Mouse (Mus musculus): ENCODE data around the gene Rab21. TPM values are rescaled to one million over a fixed set of nuclear protein-coding genes. Genes with fewer than 3 reads are reported as not detected.
A peak's percentile ranks its signal among the peaks of the same experiment; 100 is the strongest.

Rab21 gene
- polyA plus RNA-seq, 1 experiment from 2014 or later, result 1.8 TPM

- peak within 1 kb of the TSS; percentile 93 for H3K4me2 ChIP-seq (ENCODE audit: low read depth, low read length)
- peak; percentile 93 for ATAC-seq (ENCODE audit: low read depth)
- H3K27me3 ChIP-seq (ENCODE audit: control insufficient read depth, insufficient read depth, low read depth, low read length), result no peaks in the 10 kb centered on the region
- peaks cover 30% of the 10 kb centered on the region for H3K4me1 ChIP-seq (ENCODE audit: control insufficient read depth, low read depth, low read length)
- under 1% methylated on average over 62 of the region's 67 CpGs for WGBS (ENCODE audit: insufficient replicate concordance)
- H3K9me3 ChIP-seq (replicated peaks; ENCODE audit: control insufficient read depth, low read length), result no peaks in the 10 kb centered on the region
- H3K36me3 ChIP-seq (ENCODE audit: control insufficient read depth, insufficient read depth), result no peaks in the 10 kb centered on the region
- peak within 1 kb of the TSS; percentile 92 for H3K9ac ChIP-seq (ENCODE audit: low read depth, low read length)
- H3K4me3 ChIP-seq (ENCODE audit: low read depth, low read length), result peak within 1 kb of the TSS; percentile 94
- peak within 1 kb of the TSS; percentile 91 for H3K27ac ChIP-seq (ENCODE audit: low read length)
Observed at GRCm38 (mm10) chr10:115251088-115251934, 64.1 kb downstream of the Rab21 start, which contains the start of gene Tbc1d15. Gene Tbc1d15, minus strand, starts transcription at chr10:115251467.

- Histone ChIP-seq H3K9ac (ENCODE audit: low read depth, low read length) (peak overlapping the region; percentile 92), H3K27ac (ENCODE audit: low read length) (peak overlapping the region; percentile 91), H3K36me3 (ENCODE audit: control insufficient read depth, insufficient read depth) (no peaks in the 10 kb centered on the region), H3K9me3 (replicated peaks; ENCODE audit: control insufficient read depth, low read length) (no peaks in the 10 kb centered on the region), H3K4me1 (ENCODE audit: control insufficient read depth, low read depth, low read length) (peaks cover 34% of the 10 kb centered on the region), H3K27me3 (ENCODE audit: control insufficient read depth, insufficient read depth, low read depth, low read length) (no peaks in the 10 kb centered on the region), H3K4me2 (ENCODE audit: low read depth, low read length) (peak overlapping the region; percentile 70), H3K4me3 (ENCODE audit: low read depth, low read length) (peak overlapping the region; percentile 94)
- WGBS (ENCODE audit: insufficient replicate concordance), result 12% methylated on average over 33 of the region's 38 CpGs
- peak; percentile 1; the same call in 1 of the 2 replicates for ATAC-seq (ENCODE audit: low read depth)
Observed at GRCm38 (mm10) chr10:115250235-115251087, 64.9 kb downstream of the Rab21 start.

GRCm38 (mm10) chr10:115248041-115248440 lies 67.4 kb downstream of the Rab21 start:
- Histone ChIP-seq H3K4me2 (ENCODE audit: low read depth, low read length) (peak overlapping the region; percentile 40), H3K9me3 (replicated peaks; ENCODE audit: control insufficient read depth, low read length) (no peaks in the 10 kb centered on the region), H3K4me3 (ENCODE audit: low read depth, low read length) (no peak overlapping the region), H3K36me3 (ENCODE audit: control insufficient read depth, insufficient read depth) (no peaks in the 10 kb centered on the region), H3K9ac (ENCODE audit: low read depth, low read length) (peak overlapping the region; percentile 26; the same call in 1 of the 2 replicates), H3K27ac (ENCODE audit: low read length) (peak overlapping the region; percentile 62), H3K27me3 (ENCODE audit: control insufficient read depth, insufficient read depth, low read depth, low read length) (no peaks in the 10 kb centered on the region), H3K4me1 (ENCODE audit: control insufficient read depth, low read depth, low read length) (peaks cover 37% of the 10 kb centered on the region)
- WGBS (ENCODE audit: insufficient replicate concordance), result 5% methylated on average over 7 of the region's 7 CpGs
- ATAC-seq (ENCODE audit: low read depth), result no peak

- ATAC-seq (ENCODE audit: low read depth), result no peak
- H3K27ac ChIP-seq (ENCODE audit: low read length), result no peak overlapping the region
- no peak overlapping the region for H3K9ac ChIP-seq (ENCODE audit: low read depth, low read length)
- H3K27me3 ChIP-seq (ENCODE audit: control insufficient read depth, insufficient read depth, low read depth, low read length), result no peaks in the 10 kb centered on the region
- H3K4me2 ChIP-seq (ENCODE audit: low read depth, low read length), result no peak overlapping the region
- no peaks in the 10 kb centered on the region for H3K36me3 ChIP-seq (ENCODE audit: control insufficient read depth, insufficient read depth)
- H3K4me1 ChIP-seq (ENCODE audit: control insufficient read depth, low read depth, low read length), result peaks cover 38% of the 10 kb centered on the region
- no peak overlapping the region for H3K4me3 ChIP-seq (ENCODE audit: low read depth, low read length)
- no peaks in the 10 kb centered on the region for H3K9me3 ChIP-seq (replicated peaks; ENCODE audit: control insufficient read depth, low read length)
- 71% methylated on average over 2 of the region's 2 CpGs for WGBS (ENCODE audit: insufficient replicate concordance)
Observed at GRCm38 (mm10) chr10:115245488-115245887, 69.9 kb downstream of the Rab21 start.

- Histone ChIP-seq H3K4me3 (ENCODE audit: low read depth, low read length) (no peak overlapping the region), H3K4me1 (ENCODE audit: control insufficient read depth, low read depth, low read length) (peaks cover 20% of the 10 kb centered on the region), H3K27me3 (ENCODE audit: control insufficient read depth, insufficient read depth, low read depth, low read length) (no peaks in the 10 kb centered on the region), H3K4me2 (ENCODE audit: low read depth, low read length) (no peak overlapping the region), H3K9me3 (replicated peaks; ENCODE audit: control insufficient read depth, low read length) (no peaks in the 10 kb centered on the region), H3K9ac (ENCODE audit: low read depth, low read length) (no peak overlapping the region), H3K36me3 (ENCODE audit: control insufficient read depth, insufficient read depth) (peaks cover 7% of the 10 kb centered on the region; the same call in 1 of the 2 replicates), H3K27ac (ENCODE audit: low read length) (no peak overlapping the region)
- ATAC-seq (ENCODE audit: low read depth), result no peak
- 67% methylated on average over 8 of the region's 8 CpGs for WGBS (ENCODE audit: insufficient replicate concordance)
Observed at GRCm38 (mm10) chr10:115241082-115241595, 74.3 kb downstream of the Rab21 start.

- Histone ChIP-seq H3K27ac (ENCODE audit: low read length) (no peak overlapping the region), H3K27me3 (ENCODE audit: control insufficient read depth, insufficient read depth, low read depth, low read length) (no peaks in the 10 kb centered on the region), H3K36me3 (ENCODE audit: control insufficient read depth, insufficient read depth) (peaks cover 7% of the 10 kb centered on the region; the same call in 1 of the 2 replicates), H3K9me3 (replicated peaks; ENCODE audit: control insufficient read depth, low read length) (no peaks in the 10 kb centered on the region), H3K4me2 (ENCODE audit: low read depth, low read length) (no peak overlapping the region), H3K4me1 (ENCODE audit: control insufficient read depth, low read depth, low read length) (peaks cover 13% of the 10 kb centered on the region), H3K9ac (ENCODE audit: low read depth, low read length) (no peak overlapping the region), H3K4me3 (ENCODE audit: low read depth, low read length) (no peak overlapping the region)
- 64% methylated on average over 4 of the region's 4 CpGs for WGBS (ENCODE audit: insufficient replicate concordance)
- peak; percentile 70 for ATAC-seq (ENCODE audit: low read depth)
Observed at GRCm38 (mm10) chr10:115237931-115238330, 77.5 kb downstream of the Rab21 start.

Other genes starting within 250 kb of the Rab21 start
- not detected in 2 replicates for gene Tph2, start 130.6 kb downstream of the Rab21 start, polyA plus RNA-seq (2015; fragmentation: Nextera tagmentation; extraction: Ambion mirVana)
- gene Tbc1d15, start 64.1 kb downstream of the Rab21 start, polyA plus RNA-seq (2015; fragmentation: Nextera tagmentation; extraction: Ambion mirVana), result 33.5 and 35.6 TPM in 2 replicates
- gene Tmem19, start 46.9 kb upstream of the Rab21 start, polyA plus RNA-seq (2015; fragmentation: Nextera tagmentation; extraction: Ambion mirVana), result 9.5 and 9.9 TPM in 2 replicates
- 5.5 and 5.6 TPM in 2 replicates for gene Thap2, start 68.8 kb upstream of the Rab21 start, polyA plus RNA-seq (2015; fragmentation: Nextera tagmentation; extraction: Ambion mirVana)
- gene Zfc3h1, start 69.4 kb upstream of the Rab21 start, polyA plus RNA-seq (2015; fragmentation: Nextera tagmentation; extraction: Ambion mirVana), result 5.9 and 6.8 TPM in 2 replicates

Measured in liver, embryonic 16.5 days (tissue).